Mouse (Mus musculus) c-Kit-negative CD71-positive TER-119-positive erythroid progenitor cells, embryonic 14.5 days (primary cell): ENCODE data around the gene Trit1.
"Not testable (repeated sequence)": the region's sequence is repeated elsewhere in the genome, so short reads cannot be mapped to it uniquely, and the experiment has no call there.

Experiments
- DNase-seq: peaks from one replicate; pipeline ENCODE4 v3.0.0-alpha.2; 2013; ENCODE audit warnings: low read depth, low spot score

Gene Trit1

GRCm38 (mm10) chr4:122996618-122997381 is 19.6 kb upstream of the Trit1 start:
- no peak for DNase-seq

GRCm38 (mm10) chr4:122998537-122999262 is 17.7 kb upstream of the Trit1 start:
- DNase-seq: no peak

- no peak for DNase-seq
These were observed 17.1 kb upstream of the Trit1 start for GRCm38 (mm10) chr4:122999263-122999691.

GRCm38 (mm10) chr4:123000130-123000529 is 16.3 kb upstream of the Trit1 start:
- no peak for DNase-seq

GRCm38 (mm10) chr4:123000617-123001342 is 15.6 kb upstream of the Trit1 start:
- no peak for DNase-seq

GRCm38 (mm10) chr4:123005054-123005966 is 11.1 kb upstream of the Trit1 start:
- DNase-seq: no peak

- not testable (repeated sequence) for DNase-seq
These were observed 3.9 kb upstream of the Trit1 start for GRCm38 (mm10) chr4:123012501-123012900.

- no peak for DNase-seq
These were observed 3.0 kb upstream of the Trit1 start for GRCm38 (mm10) chr4:123013346-123013945.

- DNase-seq: no peak
These were observed 2.4 kb upstream of the Trit1 start for GRCm38 (mm10) chr4:123013949-123014406.

GRCm38 (mm10) chr4:123014501-123015282 is 1.7 kb upstream of the Trit1 start:
- no peak for DNase-seq

- DNase-seq: no peak
These were observed 5.2 kb downstream of the Trit1 start for GRCm38 (mm10) chr4:123021591-123021990.

GRCm38 (mm10) chr4:123022896-123023295 is 6.5 kb downstream of the Trit1 start:
- DNase-seq: no peak

- DNase-seq: no peak
These were observed 9.0 kb downstream of the Trit1 start for GRCm38 (mm10) chr4:123025418-123025817.

- no peak for DNase-seq
These were observed 9.8 kb downstream of the Trit1 start for GRCm38 (mm10) chr4:123026161-123026560.

- DNase-seq: no peak
These were observed 10.2 kb downstream of the Trit1 start for GRCm38 (mm10) chr4:123026597-123026996.

- no peak for DNase-seq
These were observed 18.4 kb downstream of the Trit1 start for GRCm38 (mm10) chr4:123034841-123035240.

- no peak for DNase-seq
These were observed 19.2 kb downstream of the Trit1 start for GRCm38 (mm10) chr4:123035636-123036035.

GRCm38 (mm10) chr4:123036710-123037109 is 20.3 kb downstream of the Trit1 start:
- DNase-seq: no peak

- no peak for DNase-seq
These were observed 24.7 kb downstream of the Trit1 start for GRCm38 (mm10) chr4:123041131-123041530.

GRCm38 (mm10) chr4:123043858-123044257 is 27.5 kb downstream of the Trit1 start:
- no peak for DNase-seq
